Mouse (Mus musculus) intestine, embryonic 14.5 days (tissue): ENCODE data around the gene Kdm1b. TPM values are rescaled to one million over a fixed set of nuclear protein-coding genes. Genes with fewer than 3 reads are reported as not detected.

Experiments used
- ATAC-seq: fragments of 200-750 bp; cut with Nextera tagmentation; replicated peaks from 2 replicates; pipeline ENCODE4 v1.8.0; 2017; ENCODE audit warnings: low read depth, moderate number of reproducible peaks, moderate TSS enrichment, moderate library complexity; ENCODE audit not compliant: low FRiP score, low TSS enrichment
- DNase-seq: peaks from one replicate; pipeline ENCODE4 v3.0.0-alpha.2; 2018; ENCODE audit warnings: low spot score
- H3K27ac ChIP-seq: fragments of 300-500 bp; sonication (generic); 2 replicates; pipeline ENCODE4 v1.5.1; 2014; ENCODE audit warnings: low read depth, mild to moderate bottlenecking, control low read depth
- H3K27me3 ChIP-seq: fragments of 300-500 bp; sonication (generic); replicated peaks from 2 replicates; pipeline ENCODE4 v1.6.1; 2014; ENCODE audit warnings: low read length, control low read depth; ENCODE audit not compliant: control insufficient read depth, insufficient read depth
- H3K36me3 ChIP-seq: fragments of 300-500 bp; sonication (generic); 2 replicates; pipeline ENCODE4 v1.6.1; 2014; ENCODE audit warnings: low read length, control low read depth; ENCODE audit not compliant: control insufficient read depth, insufficient read depth
- H3K4me1 ChIP-seq: fragments of 300-500 bp; sonication (generic); replicated peaks from 2 replicates; pipeline ENCODE4 v1.6.1; 2014; ENCODE audit warnings: low read length, control low read depth, mixed read lengths; ENCODE audit not compliant: control insufficient read depth, insufficient read depth
- H3K4me2 ChIP-seq: fragments of 300-500 bp; sonication (generic); 2 replicates; pipeline ENCODE4 v1.6.1; 2014; ENCODE audit warnings: low read length
- H3K4me3 ChIP-seq: fragments of 300-500 bp; sonication (generic); 2 replicates; pipeline ENCODE4 v1.5.1; 2014; ENCODE audit warnings: low read depth, low read length, control low read depth, mixed read lengths
- H3K9ac ChIP-seq: fragments of 300-500 bp; sonication (generic); 2 replicates; pipeline ENCODE4 v1.6.1; 2014; ENCODE audit warnings: mild to moderate bottlenecking, low read length
- H3K9me3 ChIP-seq: fragments of 300-500 bp; sonication (generic); 2 replicates; pipeline ENCODE4 v1.6.1; 2016; ENCODE audit warnings: low read length, control low read depth; ENCODE audit not compliant: control insufficient read depth
- WGBS: fragments of 180-500 bp; shearing (Covaris S2); extraction: QIAGEN DNeasy Blood & Tissue Kit; methylation state at CpG from one replicate; pipeline ENCODE4 v1.1.7; 2014; 5-methylcytosine and 5-hydroxymethylcytosine counted together
- polyA plus RNA-seq: library from polyadenylated mRNA; unstranded; fragments of >200 nt; fragmentation: Nextera tagmentation; extraction: Ambion mirVana; gene quantifications from 2 replicates; pipeline ENCODE4 v1.2.1, GENCODE M21; 2014

Gene Kdm1b
- polyA plus RNA-seq, 1 experiment from 2014 or later = 13.4 TPM

- H3K36me3 ChIP-seq = peaks cover 16% of the 10 kb centered on the region
- H3K4me2 ChIP-seq = peak overlapping the region; percentile 70
- ATAC-seq = peak; percentile 18; the same call in 1 of the 2 replicates
- peak overlapping the region; percentile 95 for H3K9ac ChIP-seq
- H3K4me1 ChIP-seq = peaks cover 16% of the 10 kb centered on the region
- no peaks in the 10 kb centered on the region for H3K9me3 ChIP-seq
- no peak for DNase-seq
- H3K27ac ChIP-seq = peak overlapping the region; percentile 100
- WGBS = under 1% methylated on average over 20 of the region's 20 CpGs
- H3K4me3 ChIP-seq = peak overlapping the region; percentile 90
- no peaks in the 10 kb centered on the region for H3K27me3 ChIP-seq
Measured at GRCm38 (mm10) chr13:47106580-47106888, 63.2 kb downstream of the Kdm1b start.

GRCm38 (mm10) chr13:47109239-47109638 is 65.9 kb downstream of the Kdm1b start:
- H3K36me3 ChIP-seq = no peaks in the 10 kb centered on the region
- no peak overlapping the region for H3K4me2 ChIP-seq
- peaks cover 4% of the 10 kb centered on the region; the same call in 1 of the 2 replicates for H3K4me1 ChIP-seq
- no peaks in the 10 kb centered on the region for H3K9me3 ChIP-seq
- ATAC-seq = no peak
- no peak overlapping the region for H3K9ac ChIP-seq
- no peak overlapping the region for H3K27ac ChIP-seq
- H3K4me3 ChIP-seq = no peak overlapping the region
- no peaks in the 10 kb centered on the region for H3K27me3 ChIP-seq
- WGBS = 49% methylated on average over 2 of the region's 2 CpGs
- peak; percentile 38 for DNase-seq

- Histone ChIP-seq H3K4me2 (no peak overlapping the region), H3K4me1 (0 out of 2 replicates have a peak, but pooled peaks cover 3% of the 10 kb centered on the region), H3K9me3 (no peaks in the 10 kb centered on the region), H3K9ac (no peak overlapping the region), H3K4me3 (no peak overlapping the region), H3K27me3 (no peaks in the 10 kb centered on the region), H3K27ac (no peak overlapping the region), H3K36me3 (no peaks in the 10 kb centered on the region)
- DNase-seq (no peak), ATAC-seq (no peak)
- 77% methylated on average over 3 of the region's 3 CpGs for WGBS
Measured at GRCm38 (mm10) chr13:47111185-47111584, 67.9 kb downstream of the Kdm1b start.

GRCm38 (mm10) chr13:47112056-47112455 is 68.8 kb downstream of the Kdm1b start:
- H3K27me3 ChIP-seq = no peaks in the 10 kb centered on the region
- 82% methylated on average over 3 of the region's 3 CpGs for WGBS
- H3K27ac ChIP-seq = no peak overlapping the region
- H3K9ac ChIP-seq = no peak overlapping the region
- H3K4me2 ChIP-seq = no peak overlapping the region
- DNase-seq = peak; percentile 39
- H3K4me3 ChIP-seq = no peak overlapping the region
- no peaks in the 10 kb centered on the region for H3K9me3 ChIP-seq
- no peak for ATAC-seq
- H3K36me3 ChIP-seq = no peaks in the 10 kb centered on the region
- H3K4me1 ChIP-seq = 0 out of 2 replicates have a peak, but pooled peaks cover 3% of the 10 kb centered on the region

- DNase-seq = no peak
- H3K4me2 ChIP-seq = no peak overlapping the region
- ATAC-seq = no peak
Measured at GRCm38 (mm10) chr13:47112924-47113323, 69.6 kb downstream of the Kdm1b start.

GRCm38 (mm10) chr13:47116000-47116399 is 72.7 kb downstream of the Kdm1b start:
- Histone ChIP-seq H3K36me3 (no peaks in the 10 kb centered on the region), H3K9me3 (no peaks in the 10 kb centered on the region), H3K27ac (no peak overlapping the region), H3K27me3 (no peaks in the 10 kb centered on the region; the same call in 1 of the 2 replicates), H3K4me1 (0 out of 2 replicates have a peak, but pooled peaks cover 3% of the 10 kb centered on the region), H3K4me3 (no peak overlapping the region), H3K9ac (no peak overlapping the region), H3K4me2 (no peak overlapping the region)
- 86% methylated on average over 3 of the region's 3 CpGs for WGBS
- ATAC-seq = no peak
- no peak for DNase-seq

More at GRCm38 (mm10) chr13:47112924-47113323, 69.6 kb downstream of the Kdm1b start:
- Histone ChIP-seq H3K27ac (no peak overlapping the region), H3K27me3 (no peaks in the 10 kb centered on the region), H3K36me3 (no peaks in the 10 kb centered on the region), H3K4me3 (no peak overlapping the region), H3K9ac (no peak overlapping the region), H3K9me3 (no peaks in the 10 kb centered on the region), H3K4me1 (0 out of 2 replicates have a peak, but pooled peaks cover 3% of the 10 kb centered on the region)
- 60% methylated on average over 3 of the region's 3 CpGs for WGBS

GRCm38 (mm10) chr13:47121333-47121889 is 78.1 kb downstream of the Kdm1b start:
- H3K27ac ChIP-seq = no peak overlapping the region
- H3K4me3 ChIP-seq = no peak overlapping the region
- H3K27me3 ChIP-seq = peaks cover 12% of the 10 kb centered on the region
- H3K9me3 ChIP-seq = no peaks in the 10 kb centered on the region
- DNase-seq = peak; percentile 48
- H3K36me3 ChIP-seq = no peaks in the 10 kb centered on the region
- ATAC-seq = no peak
- 0 out of 2 replicates have a peak, but pooled peaks cover 7% of the 10 kb centered on the region for H3K4me1 ChIP-seq
- H3K9ac ChIP-seq = no peak overlapping the region
- H3K4me2 ChIP-seq = no peak overlapping the region
- 46% methylated on average over 12 of the region's 12 CpGs for WGBS

GRCm38 (mm10) chr13:47122537-47123430 is 79.5 kb downstream of the Kdm1b start, which contains the start of gene Rnf144b:
Rnf144b (plus strand) TSS chr13:47122656.
- 2% methylated on average over 52 of the region's 55 CpGs for WGBS
- ATAC-seq = no peak
- peak; percentile 74 for DNase-seq
- Histone ChIP-seq H3K9ac (peak within 1 kb of the TSS; percentile 34), H3K9me3 (no peaks in the 10 kb centered on the region), H3K4me3 (peak within 1 kb of the TSS; percentile 46), H3K4me1 (0 out of 2 replicates have a peak, but pooled peaks cover 7% of the 10 kb centered on the region), H3K36me3 (no peaks in the 10 kb centered on the region), H3K27me3 (peaks cover 12% of the 10 kb centered on the region), H3K4me2 (peak within 1 kb of the TSS; percentile 98), H3K27ac (no peak within 1 kb of the TSS)
